Mouse (Mus musculus) embryonic facial prominence, embryonic 13.5 days (tissue): Measurements from ENCODE around the gene Olfr693. TPM values are rescaled to one million over a fixed set of nuclear protein-coding genes. Genes with fewer than 3 reads are reported as not detected.
"Not testable (repeated sequence)": the region's sequence is repeated elsewhere in the genome, so short reads cannot be mapped to it uniquely, and the experiment has no call there.

ENCODE experiments used
- ATAC-seq: fragments of 200-750 bp; cut with Nextera tagmentation; 2 replicates; pipeline ENCODE4 v1.8.0; 2017; ENCODE audit warnings: low read depth; ENCODE audit not compliant: insufficient number of reproducible peaks, insufficient read depth, low FRiP score, low TSS enrichment
- H3K27ac ChIP-seq: fragments of 300-500 bp; sonication (generic); 2 replicates; pipeline ENCODE4 v1.5.1; 2015; ENCODE audit warnings: moderate library complexity, mild to moderate bottlenecking, inconsistent platforms
- H3K27me3 ChIP-seq: fragments of 300-500 bp; sonication (generic); 2 replicates; pipeline ENCODE4 v1.6.1; 2015; ENCODE audit warnings: mild to moderate bottlenecking, inconsistent platforms
- H3K36me3 ChIP-seq: fragments of 300-500 bp; sonication (generic); 2 replicates; pipeline ENCODE4 v1.6.1; 2015; ENCODE audit warnings: mild to moderate bottlenecking, inconsistent platforms
- H3K4me1 ChIP-seq: fragments of 300-500 bp; sonication (generic); 2 replicates; pipeline ENCODE4 v1.6.1; 2015; ENCODE audit warnings: inconsistent platforms
- H3K4me2 ChIP-seq: fragments of 300-500 bp; sonication (generic); 2 replicates; pipeline ENCODE4 v1.6.1; 2015; ENCODE audit warnings: moderate library complexity, mild to moderate bottlenecking, inconsistent platforms
- H3K4me3 ChIP-seq: fragments of 300-500 bp; sonication (generic); 2 replicates; pipeline ENCODE4 v1.5.1; 2015; ENCODE audit warnings: mild to moderate bottlenecking, inconsistent platforms
- H3K9ac ChIP-seq: fragments of 300-500 bp; sonication (generic); 2 replicates; pipeline ENCODE4 v1.6.1; 2015; ENCODE audit warnings: mild to moderate bottlenecking, inconsistent platforms
- H3K9me3 ChIP-seq: fragments of 300-500 bp; sonication (generic); 2 replicates; pipeline ENCODE4 v1.6.1; 2016; ENCODE audit warnings: inconsistent platforms
- WGBS: fragments of 180-500 bp; shearing (Covaris S2); methylation state at CpG from one replicate; pipeline ENCODE4 v1.1.7; 2015; ENCODE audit warnings: mixed read lengths; 5-methylcytosine and 5-hydroxymethylcytosine counted together
- polyA plus RNA-seq: library from polyadenylated mRNA; unstranded; fragments of >200 nt; fragmentation: Nextera tagmentation; extraction: Ambion mirVana; gene quantifications from 2 replicates; pipeline ENCODE4 v1.2.1, GENCODE M21; 2015

Gene Olfr693
- polyA plus RNA-seq: not detected in 2 replicates

- Histone ChIP-seq H3K4me1 (no peaks in the 10 kb centered on the region), H3K4me2 (no peak within 1 kb of the TSS), H3K9ac (no peak within 1 kb of the TSS), H3K27me3 (no peaks in the 10 kb centered on the region), H3K9me3 (no peaks in the 10 kb centered on the region), H3K36me3 (no peaks in the 10 kb centered on the region), H3K27ac (no peak within 1 kb of the TSS), H3K4me3 (no peak within 1 kb of the TSS)
- ATAC-seq: no peak
Observed at GRCm38 (mm10) chr7:106680484-106680883, at the start of gene Olfr693. TSS of gene Olfr693 (minus strand) at chr7:106680584.

GRCm38 (mm10) chr7:106725654-106726053 lies 45.3 kb upstream of the Olfr693 start:
- not testable (repeated sequence) for ATAC-seq, H3K36me3 ChIP-seq, H3K27ac ChIP-seq, H3K9me3 ChIP-seq, H3K4me2 ChIP-seq, H3K27me3 ChIP-seq, H3K4me3 ChIP-seq, H3K9ac ChIP-seq, H3K4me1 ChIP-seq
- WGBS: 87% methylated on average over 2 of the region's 2 CpGs

GRCm38 (mm10) chr7:106716296-106716695 lies 35.9 kb upstream of the Olfr693 start, which contains the start of gene Olfr695:
TSS of gene Olfr695 (minus strand) at chr7:106716396.
- no peak for ATAC-seq
- H3K4me1 ChIP-seq: no peaks in the 10 kb centered on the region
- H3K36me3 ChIP-seq: no peaks in the 10 kb centered on the region
- H3K9ac ChIP-seq: no peak within 1 kb of the TSS
- no peaks in the 10 kb centered on the region for H3K27me3 ChIP-seq
- no peak within 1 kb of the TSS for H3K4me3 ChIP-seq
- H3K4me2 ChIP-seq: no peak within 1 kb of the TSS
- H3K27ac ChIP-seq: no peak within 1 kb of the TSS
- no peaks in the 10 kb centered on the region for H3K9me3 ChIP-seq

GRCm38 (mm10) chr7:106711463-106711862 lies 31.1 kb upstream of the Olfr693 start:
- WGBS: 80% methylated on average over 6 of the region's 6 CpGs
- ATAC-seq: no peak
- Histone ChIP-seq H3K4me2 (no peak overlapping the region), H3K9me3 (no peaks in the 10 kb centered on the region), H3K4me1 (no peaks in the 10 kb centered on the region), H3K36me3 (no peaks in the 10 kb centered on the region), H3K27ac (no peak overlapping the region), H3K9ac (no peak overlapping the region), H3K27me3 (no peaks in the 10 kb centered on the region), H3K4me3 (no peak overlapping the region)

- H3K36me3 ChIP-seq, H3K4me1 ChIP-seq, H3K9ac ChIP-seq, H3K9me3 ChIP-seq, H3K4me2 ChIP-seq, H3K4me3 ChIP-seq, ATAC-seq, H3K27me3 ChIP-seq, H3K27ac ChIP-seq: not testable (repeated sequence)
- 91% methylated on average over 10 of the region's 10 CpGs for WGBS
Observed at GRCm38 (mm10) chr7:106707705-106708104, 27.3 kb upstream of the Olfr693 start.

GRCm38 (mm10) chr7:106696891-106697290 lies 16.5 kb upstream of the Olfr693 start:
- ATAC-seq: no peak
- Histone ChIP-seq H3K4me1 (no peaks in the 10 kb centered on the region), H3K36me3 (no peaks in the 10 kb centered on the region), H3K27ac (no peak overlapping the region), H3K4me3 (no peak overlapping the region), H3K27me3 (no peaks in the 10 kb centered on the region), H3K4me2 (no peak overlapping the region), H3K9me3 (no peaks in the 10 kb centered on the region), H3K9ac (no peak overlapping the region)
- WGBS: 79% methylated on average over 1 of the region's 1 CpGs

- H3K4me1 ChIP-seq: no peaks in the 10 kb centered on the region
- no peak for ATAC-seq
- H3K9ac ChIP-seq: no peak overlapping the region
- no peaks in the 10 kb centered on the region for H3K9me3 ChIP-seq
- H3K4me2 ChIP-seq: no peak overlapping the region
- no peaks in the 10 kb centered on the region for H3K27me3 ChIP-seq
- H3K4me3 ChIP-seq: no peak overlapping the region
- no peaks in the 10 kb centered on the region for H3K36me3 ChIP-seq
- WGBS: 81% methylated on average over 3 of the region's 3 CpGs
- H3K27ac ChIP-seq: no peak overlapping the region
Observed at GRCm38 (mm10) chr7:106692976-106693375, 12.6 kb upstream of the Olfr693 start.

- WGBS: 98% methylated on average over 1 of the region's 1 CpGs
- H3K27ac ChIP-seq: no peak within 1 kb of the TSS
- no peaks in the 10 kb centered on the region for H3K4me1 ChIP-seq
- H3K9me3 ChIP-seq: no peaks in the 10 kb centered on the region
- no peaks in the 10 kb centered on the region for H3K27me3 ChIP-seq
- H3K4me3 ChIP-seq: no peak within 1 kb of the TSS
- ATAC-seq: no peak
- no peak within 1 kb of the TSS for H3K9ac ChIP-seq
- H3K4me2 ChIP-seq: no peak within 1 kb of the TSS
- no peaks in the 10 kb centered on the region for H3K36me3 ChIP-seq
Observed at GRCm38 (mm10) chr7:106691714-106692113, 11.3 kb upstream of the Olfr693 start, which contains the start of gene Olfr694. TSS of gene Olfr694 (minus strand) at chr7:106691814.

GRCm38 (mm10) chr7:106685382-106685781 lies 5.0 kb upstream of the Olfr693 start:
- ATAC-seq: no peak
- no peaks in the 10 kb centered on the region for H3K9me3 ChIP-seq

GRCm38 (mm10) chr7:106652344-106652652 lies 28.1 kb downstream of the Olfr693 start:
- no peak for ATAC-seq
- no peaks in the 10 kb centered on the region for H3K27me3 ChIP-seq
- no peak overlapping the region for H3K9ac ChIP-seq
- no peaks in the 10 kb centered on the region for H3K36me3 ChIP-seq
- H3K4me1 ChIP-seq: no peaks in the 10 kb centered on the region
- H3K4me2 ChIP-seq: no peak overlapping the region
- H3K4me3 ChIP-seq: no peak overlapping the region
- H3K27ac ChIP-seq: no peak overlapping the region
- peaks cover 9% of the 10 kb centered on the region; the same call in 1 of the 2 replicates for H3K9me3 ChIP-seq

More at GRCm38 (mm10) chr7:106685382-106685781, 5.0 kb upstream of the Olfr693 start:
- H3K9ac ChIP-seq: no peak overlapping the region
- no peaks in the 10 kb centered on the region for H3K36me3 ChIP-seq
- no peak overlapping the region for H3K4me3 ChIP-seq
- no peak overlapping the region for H3K27ac ChIP-seq
- 84% methylated on average over 2 of the region's 2 CpGs for WGBS
- H3K4me2 ChIP-seq: no peak overlapping the region
- H3K27me3 ChIP-seq: no peaks in the 10 kb centered on the region
- H3K4me1 ChIP-seq: no peaks in the 10 kb centered on the region

GRCm38 (mm10) chr7:106651555-106652343 lies 28.6 kb downstream of the Olfr693 start:
- Histone ChIP-seq H3K9me3 (peaks cover 7% of the 10 kb centered on the region; the same call in 1 of the 2 replicates), H3K27ac (no peak overlapping the region), H3K36me3 (no peaks in the 10 kb centered on the region), H3K9ac (no peak overlapping the region), H3K4me3 (no peak overlapping the region), H3K4me1 (no peaks in the 10 kb centered on the region), H3K4me2 (no peak overlapping the region), H3K27me3 (no peaks in the 10 kb centered on the region)
- ATAC-seq: no peak

GRCm38 (mm10) chr7:106649774-106650173 lies 30.6 kb downstream of the Olfr693 start:
- H3K27me3 ChIP-seq: no peaks in the 10 kb centered on the region
- no peak for ATAC-seq
- H3K27ac ChIP-seq: no peak overlapping the region
- WGBS: 76% methylated on average over 1 of the region's 1 CpGs
- no peak overlapping the region for H3K9ac ChIP-seq
- H3K36me3 ChIP-seq: no peaks in the 10 kb centered on the region
- H3K4me2 ChIP-seq: no peak overlapping the region
- 0 out of 2 replicates have a peak, but pooled peaks cover 5% of the 10 kb centered on the region for H3K9me3 ChIP-seq
- no peak overlapping the region for H3K4me3 ChIP-seq
- H3K4me1 ChIP-seq: no peaks in the 10 kb centered on the region
